Mouse (Mus musculus): Measurements from ENCODE around the gene Elmo1. TPM values are rescaled to one million over a fixed set of nuclear protein-coding genes. Genes with fewer than 3 reads are reported as not detected.

Elmo1 gene
- polyA plus RNA-seq, 1 experiment, result 0.40 TPM

DNA sequence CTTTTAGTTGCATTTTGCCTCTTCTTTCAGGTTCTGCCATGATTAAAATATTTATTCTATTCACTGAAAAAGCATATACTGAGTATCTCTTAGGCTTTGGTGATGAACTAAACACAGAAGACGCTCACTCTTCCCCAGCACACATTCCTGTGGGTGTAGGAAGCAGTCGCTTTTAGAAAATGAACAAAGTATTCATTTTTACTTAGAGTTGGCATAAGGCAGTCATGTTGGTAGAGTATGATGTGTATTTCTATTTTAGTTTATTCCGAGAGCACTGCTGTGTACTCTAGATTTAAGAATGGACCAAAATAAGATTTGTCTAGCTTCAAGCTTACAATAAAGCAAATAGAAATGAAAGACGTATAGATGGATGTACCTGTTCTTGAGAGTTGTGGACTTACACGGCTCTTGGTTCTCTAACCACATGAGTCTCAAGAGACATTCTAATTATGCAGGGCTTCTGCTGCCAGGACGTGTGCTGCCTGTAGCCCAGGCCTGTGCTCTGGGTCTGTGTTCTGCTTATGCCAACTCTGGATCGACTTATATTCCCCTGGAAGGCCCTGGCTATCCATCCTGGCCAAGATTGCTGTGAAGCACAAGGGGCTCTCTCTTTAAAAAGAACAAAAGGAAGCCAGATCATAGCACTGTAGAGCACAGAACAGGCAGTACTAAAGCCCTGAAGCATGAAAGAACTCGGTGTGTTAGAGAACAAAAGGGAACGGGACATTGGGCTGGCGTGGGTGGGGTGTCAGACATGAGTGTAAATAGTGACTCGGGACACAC is 137.7 kb downstream of the Elmo1 start:
- H3K79me2 ChIP-seq (ENCODE audit: control insufficient read depth, insufficient read depth), result no peaks in the 10 kb centered on the region
- TF ChIP-seq TCF3 (IDR thresholded peaks at IDR 0.05; ENCODE audit: insufficient read length, low read depth) (no peak), REST (IDR thresholded peaks at IDR 0.05; ENCODE audit: insufficient read depth, insufficient read length) (no peak), MAX (IDR thresholded peaks at IDR 0.05; ENCODE audit: low read depth) (no peak), MYOD1 (IDR thresholded peaks at IDR 0.05; ENCODE audit: control insufficient read depth in 1 of 3, insufficient read length in 2 of 3, low read depth in 2 of 3) (no peak), POLR2A (IDR thresholded peaks at IDR 0.05; ENCODE audit: insufficient read length, low read depth) (no peak), USF1 (IDR thresholded peaks at IDR 0.05; ENCODE audit: low read depth) (no peak), TCF12 (IDR thresholded peaks at IDR 0.05; ENCODE audit: insufficient read depth, poor library complexity, severe bottlenecking) (no peak)
- no peaks in the 10 kb centered on the region for H3K36me3 ChIP-seq (ENCODE audit: control insufficient read depth, insufficient read depth)
- no peak overlapping the region for H3K4me3 ChIP-seq
- no peaks in the 10 kb centered on the region for H3K27me3 ChIP-seq (ENCODE audit: control insufficient read depth, insufficient read depth, insufficient read length)
- no peak overlapping the region for H3ac ChIP-seq (ENCODE audit: control insufficient read depth, insufficient read length)
- H3K4me2 ChIP-seq (ENCODE audit: low read depth), result no peak overlapping the region

DNA sequence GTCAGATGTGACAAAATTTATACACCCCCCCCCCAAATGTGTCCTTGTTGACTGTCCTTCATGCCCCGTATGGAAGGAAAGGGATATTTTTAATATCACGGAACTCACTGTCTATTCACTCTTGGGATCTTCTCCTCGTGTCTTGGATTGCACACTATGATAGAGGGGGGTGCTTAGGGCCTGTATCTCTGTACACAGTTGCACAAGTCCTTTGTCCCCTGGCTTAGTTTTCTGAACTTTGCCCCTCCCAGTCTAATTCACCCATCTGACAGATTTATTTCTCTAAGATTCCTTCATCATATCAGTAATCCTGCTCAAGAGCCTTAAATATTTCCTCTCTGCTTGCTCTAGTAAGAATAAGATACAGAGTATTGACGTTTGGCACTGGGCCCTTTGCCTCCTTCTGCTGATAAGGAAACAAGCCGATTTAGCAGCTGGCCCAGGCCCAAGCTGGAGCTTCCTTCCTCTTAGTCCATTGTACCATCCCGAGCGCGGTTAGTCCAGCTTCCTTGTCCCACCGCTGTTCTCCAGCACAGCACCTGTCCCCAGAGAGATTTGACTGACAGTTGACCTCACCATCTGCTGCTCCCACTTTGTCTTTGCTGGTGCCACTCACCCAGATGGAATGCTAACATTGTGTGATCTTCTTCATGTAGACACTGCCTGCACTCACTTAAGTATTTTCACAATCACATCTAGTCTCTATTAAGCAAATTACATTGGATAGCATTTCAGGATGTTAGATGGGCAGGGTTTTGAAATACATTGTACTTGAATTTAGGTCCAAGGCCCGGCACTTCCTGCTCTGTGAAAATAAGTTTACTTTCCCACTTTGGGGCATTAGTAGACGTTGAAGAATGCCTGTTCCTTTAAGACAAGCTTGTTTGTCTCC is 141.7 kb downstream of the Elmo1 start:
- Histone ChIP-seq H3ac (ENCODE audit: control insufficient read depth, insufficient read length) (no peak overlapping the region), H3K36me3 (ENCODE audit: control insufficient read depth, insufficient read depth) (no peaks in the 10 kb centered on the region), H3K4me3 (no peak overlapping the region), H3K4me2 (ENCODE audit: low read depth) (no peak overlapping the region), H3K79me2 (ENCODE audit: control insufficient read depth, insufficient read depth) (no peaks in the 10 kb centered on the region), H3K27me3 (ENCODE audit: control insufficient read depth, insufficient read depth, insufficient read length) (no peaks in the 10 kb centered on the region)
- TF ChIP-seq TCF3 (IDR thresholded peaks at IDR 0.05; ENCODE audit: insufficient read length, low read depth) (no peak), SRF (IDR thresholded peaks at IDR 0.05; ENCODE audit: control insufficient read depth, insufficient read length, low read depth) (no peak), MYOD1 (IDR thresholded peaks at IDR 0.05; ENCODE audit: control insufficient read depth in 1 of 3, insufficient read length in 2 of 3, low read depth in 2 of 3) (peak in 1 of 3 experiments; percentile 36), USF1 (IDR thresholded peaks at IDR 0.05; ENCODE audit: low read depth) (no peak)

DNA sequence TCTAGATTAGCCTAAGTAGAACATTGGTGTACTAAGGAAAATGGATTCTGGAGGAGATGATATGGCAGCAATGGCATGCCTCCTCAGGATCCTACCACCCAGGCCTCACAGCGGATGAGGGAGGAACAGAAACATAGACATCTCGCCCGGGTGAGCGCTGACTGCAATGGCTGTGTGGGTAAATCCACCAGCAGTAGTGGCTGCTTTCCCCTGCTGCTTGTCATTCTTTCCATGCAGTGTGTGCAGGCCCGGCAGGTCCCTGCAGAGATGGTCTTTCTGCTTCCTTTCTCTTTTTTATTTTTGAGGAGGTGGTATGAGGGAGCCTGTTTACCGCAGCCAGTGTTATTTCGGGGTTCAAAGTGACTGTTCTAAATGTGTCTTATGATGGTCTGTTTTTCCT is 143.3 kb downstream of the Elmo1 start:
- Histone ChIP-seq H3ac (ENCODE audit: control insufficient read depth, insufficient read length) (no peak overlapping the region), H3K36me3 (ENCODE audit: control insufficient read depth, insufficient read depth) (no peaks in the 10 kb centered on the region), H3K27me3 (ENCODE audit: control insufficient read depth, insufficient read depth, insufficient read length) (no peaks in the 10 kb centered on the region), H3K79me2 (ENCODE audit: control insufficient read depth, insufficient read depth) (no peaks in the 10 kb centered on the region), H3K4me2 (ENCODE audit: low read depth) (no peak overlapping the region), H3K4me3 (no peak overlapping the region)
- TF ChIP-seq E2F4 (IDR thresholded peaks at IDR 0.05; ENCODE audit: insufficient read depth) (no peak), REST (IDR thresholded peaks at IDR 0.05; ENCODE audit: insufficient read depth, insufficient read length) (no peak), CEBPB (IDR thresholded peaks at IDR 0.05; ENCODE audit: insufficient read depth, poor library complexity, severe bottlenecking) (no peak), TCF12 (IDR thresholded peaks at IDR 0.05; ENCODE audit: insufficient read depth, poor library complexity, severe bottlenecking) (no peak), SRF (IDR thresholded peaks at IDR 0.05; ENCODE audit: control insufficient read depth, insufficient read length, low read depth) (no peak), MYOG (IDR thresholded peaks at IDR 0.05; ENCODE audit: control insufficient read depth in 1 of 3, insufficient read depth in 1 of 3, insufficient read length in 2 of 3, low read depth in 2 of 3) (no peak), POLR2AphosphoS2 (IDR thresholded peaks at IDR 0.05; ENCODE audit: insufficient read length, low read depth) (no peak), POLR2A (IDR thresholded peaks at IDR 0.05; ENCODE audit: insufficient read length, low read depth) (no peak), MAX (IDR thresholded peaks at IDR 0.05; ENCODE audit: low read depth) (no peak), MYOD1 (IDR thresholded peaks at IDR 0.05; ENCODE audit: control insufficient read depth in 1 of 3, insufficient read length in 2 of 3, low read depth in 2 of 3) (no peak), USF1 (IDR thresholded peaks at IDR 0.05; ENCODE audit: low read depth) (no peak)

DNA sequence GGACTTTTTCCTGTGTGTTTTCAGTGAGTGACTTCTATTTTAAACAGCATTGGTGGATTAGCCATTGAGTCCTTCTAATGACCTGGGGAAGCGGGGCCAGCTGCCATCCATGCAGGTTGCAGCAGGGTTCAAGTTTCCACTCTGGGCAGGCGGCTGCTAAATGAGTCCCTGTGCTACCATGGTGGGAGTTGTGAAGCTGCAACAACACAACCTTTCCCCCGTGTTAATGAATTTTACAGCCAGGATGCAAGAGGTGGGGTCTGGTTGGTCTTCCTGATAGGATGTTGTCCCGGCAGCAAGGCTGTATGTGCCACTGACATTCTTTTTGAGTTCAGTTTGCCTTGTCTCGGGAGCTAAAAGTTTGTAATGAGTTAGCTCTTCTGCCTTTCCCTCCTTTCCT is 147.2 kb downstream of the Elmo1 start:
- Histone ChIP-seq H3K4me2 (ENCODE audit: low read depth) (no peak overlapping the region), H3K4me3 (no peak overlapping the region), H3ac (ENCODE audit: control insufficient read depth, insufficient read length) (no peak overlapping the region), H3K36me3 (ENCODE audit: control insufficient read depth, insufficient read depth) (no peaks in the 10 kb centered on the region), H3K79me2 (ENCODE audit: control insufficient read depth, insufficient read depth) (no peaks in the 10 kb centered on the region), H3K27me3 (ENCODE audit: control insufficient read depth, insufficient read depth, insufficient read length) (no peaks in the 10 kb centered on the region)
- TF ChIP-seq CEBPB (IDR thresholded peaks at IDR 0.05; ENCODE audit: insufficient read depth, poor library complexity, severe bottlenecking) (no peak), SRF (IDR thresholded peaks at IDR 0.05; ENCODE audit: control insufficient read depth, insufficient read length, low read depth) (no peak), MYOG (IDR thresholded peaks at IDR 0.05; ENCODE audit: control insufficient read depth in 1 of 3, insufficient read depth in 1 of 3, insufficient read length in 2 of 3, low read depth in 2 of 3) (no peak), USF1 (IDR thresholded peaks at IDR 0.05; ENCODE audit: low read depth) (no peak), POLR2A (IDR thresholded peaks at IDR 0.05; ENCODE audit: insufficient read length, low read depth) (no peak), MAX (IDR thresholded peaks at IDR 0.05; ENCODE audit: low read depth) (no peak), REST (IDR thresholded peaks at IDR 0.05; ENCODE audit: insufficient read depth, insufficient read length) (no peak), E2F4 (IDR thresholded peaks at IDR 0.05; ENCODE audit: insufficient read depth) (no peak), POLR2AphosphoS2 (IDR thresholded peaks at IDR 0.05; ENCODE audit: insufficient read length, low read depth) (no peak), TCF3 (IDR thresholded peaks at IDR 0.05; ENCODE audit: insufficient read length, low read depth) (no peak), MYOD1 (IDR thresholded peaks at IDR 0.05; ENCODE audit: control insufficient read depth in 1 of 3, insufficient read length in 2 of 3, low read depth in 2 of 3) (no peak), TCF12 (IDR thresholded peaks at IDR 0.05; ENCODE audit: insufficient read depth, poor library complexity, severe bottlenecking) (no peak)
